Mouse (Mus musculus): ENCODE measurements at regions not wholly inside any gene's neighbourhood (a gene's known extent, or its start where the extent isn't known, plus 50 kb on each side); places are given as distances from the start of the nearest gene placed in this dataset.
"Not testable (repeated sequence)": the region's sequence is repeated elsewhere in the genome, so short reads cannot be mapped to it uniquely, and the experiment has no call there.

DNA sequence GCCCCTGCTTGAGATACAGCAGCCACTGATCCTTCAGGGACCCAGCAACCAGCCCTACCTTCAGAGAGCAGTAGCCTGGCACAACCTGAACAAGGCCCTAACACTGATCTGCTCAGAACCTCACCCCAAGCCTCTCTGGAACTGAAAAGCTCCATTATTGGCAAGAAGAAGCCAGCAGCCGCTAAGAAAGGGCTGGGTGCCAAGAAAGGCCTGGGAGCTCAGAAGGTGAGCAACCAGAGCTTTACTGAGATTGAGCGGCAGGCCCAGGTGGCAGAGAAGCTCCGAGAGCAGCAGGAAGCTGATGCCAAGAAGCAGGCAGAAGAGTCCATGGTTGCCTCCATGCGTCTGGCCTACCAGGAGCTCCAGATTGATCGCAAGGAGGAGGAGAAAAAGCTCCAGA lies 74.4 kb upstream of the Oxtr start:
- not testable (repeated sequence) for DNase-seq

DNA sequence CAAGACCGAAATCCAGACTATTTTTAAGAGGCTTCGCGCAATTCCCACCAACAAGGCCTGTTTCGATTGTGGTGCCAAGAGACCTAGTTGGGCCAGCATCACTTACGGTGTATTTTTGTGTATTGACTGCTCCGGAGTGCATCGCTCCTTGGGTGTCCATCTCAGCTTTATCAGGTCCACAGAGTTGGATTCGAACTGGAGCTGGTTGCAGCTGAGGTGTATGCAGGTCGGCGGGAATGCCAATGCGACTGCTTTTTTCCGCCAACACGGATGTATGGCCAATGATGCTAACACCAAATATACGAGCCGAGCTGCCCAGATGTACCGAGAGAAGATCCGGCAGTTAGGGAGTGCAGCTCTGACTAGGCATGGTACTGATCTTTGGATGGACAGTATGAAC lies 73.9 kb upstream of the Oxtr start:
- not testable (repeated sequence) for DNase-seq

DNA sequence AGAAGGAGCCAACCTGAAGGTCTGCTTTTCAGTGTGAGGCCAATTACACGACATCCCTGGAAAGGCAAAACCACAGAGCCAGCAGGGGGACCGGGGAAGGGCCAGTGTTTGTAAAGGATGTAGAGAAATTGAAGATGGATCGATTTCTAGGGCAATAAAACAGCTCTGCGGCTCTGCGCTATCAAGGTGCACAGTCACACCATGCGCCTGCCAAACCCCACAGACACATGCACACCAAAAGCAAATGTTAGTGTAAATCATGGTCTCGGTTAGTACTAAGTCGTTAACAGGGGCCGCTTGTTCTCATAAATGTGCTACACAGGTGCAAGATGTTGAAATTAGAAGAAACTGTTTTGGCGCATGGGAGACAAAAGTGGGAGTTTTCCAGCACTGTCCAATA lies 72.3 kb upstream of the Oxtr start:
- DNase-seq, result no peak

DNA sequence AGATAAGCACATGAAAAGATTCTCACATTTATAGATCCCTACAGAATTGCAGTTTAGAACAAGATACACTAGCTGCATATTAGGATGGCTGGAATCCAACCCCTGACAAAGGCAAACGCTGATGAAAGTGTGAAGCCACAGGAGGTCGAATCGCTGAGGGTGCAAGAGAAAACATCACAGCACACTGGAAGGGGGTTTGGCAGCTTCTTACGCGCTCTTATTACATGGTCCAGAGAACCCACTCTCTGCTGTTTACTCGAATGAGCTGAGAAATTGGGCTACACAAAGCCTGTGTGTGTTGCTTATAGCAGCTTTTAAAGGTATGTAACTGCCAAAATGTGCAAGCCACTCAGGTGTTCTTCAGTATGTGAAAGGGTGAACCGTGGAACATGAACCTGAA lies 71.8 kb upstream of the Oxtr start:
- no peak for DNase-seq

DNA sequence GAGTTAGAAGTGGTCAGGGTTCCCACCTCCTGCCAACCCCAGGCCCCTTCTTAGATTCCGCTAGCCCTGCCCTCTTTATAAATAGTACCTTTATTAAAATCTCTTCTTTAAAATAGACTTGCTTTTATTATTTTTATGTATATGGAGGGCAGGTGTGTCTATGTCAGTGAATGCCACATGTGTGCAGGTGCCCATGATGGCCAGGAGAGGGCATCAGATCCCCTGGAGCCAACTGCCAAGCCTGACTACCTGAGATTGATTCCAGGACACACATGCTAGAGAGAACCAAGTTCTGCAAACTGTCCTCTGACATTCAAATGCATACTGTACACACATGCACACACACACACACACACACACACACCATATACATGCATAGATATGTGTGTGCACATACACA lies 69.8 kb upstream of the Oxtr start:
- no peak for DNase-seq

DNA sequence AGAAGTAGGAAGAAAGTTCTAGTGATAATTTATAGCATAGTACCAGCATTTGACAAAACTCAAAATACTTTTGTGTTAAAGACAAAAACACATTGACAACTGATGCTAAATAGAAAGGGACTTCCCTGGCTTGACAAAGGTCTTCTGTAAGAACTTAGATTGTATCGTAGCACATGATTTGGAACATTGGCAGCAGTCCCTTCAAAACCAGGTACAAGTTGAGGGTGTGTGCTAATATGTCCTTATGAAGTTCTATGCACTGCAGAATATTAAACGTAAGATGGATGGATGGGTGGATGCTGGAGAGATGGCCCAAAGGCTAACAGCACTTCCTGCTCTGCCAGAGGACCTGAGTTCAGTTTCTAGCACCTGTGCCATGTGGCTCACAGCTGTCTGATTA lies 67.8 kb upstream of the Oxtr start:
- DNase-seq, result no peak

DNA sequence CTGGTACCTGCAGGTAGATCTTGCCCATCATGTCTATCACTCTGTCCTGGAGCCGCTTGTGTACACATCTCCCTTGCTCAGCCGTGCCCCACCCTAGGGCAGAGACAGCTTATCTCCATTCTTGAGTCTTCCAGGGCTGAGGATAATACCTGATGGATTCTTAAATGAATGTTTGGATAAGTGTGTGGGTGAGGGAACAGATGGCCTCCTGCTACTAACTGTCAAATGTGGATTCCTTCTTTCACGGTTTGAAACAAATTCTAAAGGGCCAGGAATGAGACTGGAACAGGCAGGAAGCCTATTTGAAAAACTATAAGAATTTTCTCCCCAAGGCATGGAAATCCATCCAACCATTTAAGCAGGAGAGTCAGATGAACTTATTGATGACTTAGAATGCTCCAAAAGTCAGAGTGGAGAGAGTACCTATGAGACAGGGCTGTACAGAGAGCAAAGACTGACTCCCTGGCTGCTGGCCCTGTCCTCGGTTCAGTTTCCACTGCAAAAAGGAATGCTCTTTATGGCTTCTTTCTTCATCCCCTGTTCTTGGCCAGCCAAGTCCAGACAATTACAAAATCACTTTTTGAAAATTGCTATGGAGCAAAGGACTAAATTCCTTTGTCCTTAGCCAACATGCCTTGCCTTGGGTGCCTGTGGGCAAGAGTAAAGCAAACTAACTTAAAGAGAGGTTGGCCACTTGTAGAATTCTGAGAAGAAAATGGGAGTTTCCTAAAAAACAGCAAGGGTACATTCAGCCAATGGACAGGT lies 66.8 kb upstream of the Oxtr start:
- DNase-seq, result no peak

DNA sequence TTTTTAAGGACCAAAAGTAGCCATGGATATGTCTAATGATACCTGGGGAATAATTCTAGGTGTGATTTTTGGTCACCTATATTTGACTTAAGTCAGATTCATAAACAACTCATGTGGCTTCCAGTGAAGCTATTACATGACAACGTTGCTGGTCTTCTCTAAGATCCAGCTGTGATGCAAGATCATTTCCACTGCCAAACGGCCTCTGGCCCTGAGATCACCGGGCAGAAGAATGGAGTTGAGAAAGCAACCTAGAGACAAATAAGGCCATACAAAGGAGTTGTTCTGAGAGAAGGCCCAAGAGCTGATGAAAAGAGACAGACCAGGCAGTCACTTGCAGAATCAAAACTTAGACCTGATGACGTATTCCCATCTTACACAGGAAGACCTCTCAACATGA lies 64.3 kb upstream of the Oxtr start:
- DNase-seq, result no peak

DNA sequence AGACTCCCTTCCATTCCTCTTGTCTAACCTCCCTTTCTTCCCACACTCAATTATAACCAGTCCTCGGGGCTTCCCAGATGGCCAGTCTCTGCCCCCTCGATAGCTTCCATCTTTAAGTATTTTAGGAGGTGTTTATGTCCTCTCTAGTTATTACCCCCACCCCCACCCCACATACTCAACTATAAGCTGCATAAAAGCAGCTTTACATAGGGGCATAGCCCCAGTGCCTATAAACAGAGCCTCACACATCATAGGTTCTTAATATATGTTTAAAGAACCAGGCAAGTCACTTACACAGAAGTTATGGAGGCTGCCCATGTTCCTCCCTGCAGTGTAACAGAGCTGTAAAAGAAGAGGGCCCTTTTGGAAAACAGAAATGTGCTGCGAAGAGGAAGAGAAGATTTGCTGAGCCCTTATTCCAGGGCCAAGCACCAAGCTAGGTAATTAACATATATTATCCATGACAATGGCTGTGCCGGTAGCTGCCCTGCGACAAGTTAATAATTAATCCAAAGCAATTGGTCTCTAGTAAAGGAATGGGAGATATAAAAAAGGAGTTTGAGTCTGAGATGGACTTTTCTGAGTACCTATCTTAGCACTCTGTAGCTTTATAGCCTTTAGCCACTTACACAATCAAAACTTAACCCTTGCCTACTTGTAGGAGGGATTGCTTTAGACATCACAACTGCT lies 63.6 kb upstream of the Oxtr start:
- DNase-seq, result no peak

DNA sequence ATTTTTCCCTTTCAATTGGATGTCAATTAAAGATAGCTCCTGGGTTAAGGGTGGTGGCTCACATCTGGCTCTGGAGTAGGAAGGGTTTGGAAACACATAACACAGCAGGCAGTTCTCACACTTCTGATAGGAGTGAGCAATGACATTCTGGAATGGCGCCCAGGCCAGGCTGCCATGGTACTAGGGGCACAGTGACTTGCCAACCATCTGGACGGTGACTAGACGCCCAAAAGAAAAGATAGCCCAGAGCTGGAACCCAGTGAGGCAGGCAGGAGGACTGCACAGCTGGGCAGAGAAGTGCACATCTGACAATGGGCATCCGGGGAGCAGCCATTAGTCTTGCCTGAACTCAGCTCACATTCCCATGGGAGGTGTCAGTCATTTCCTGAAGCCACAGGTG lies 62.8 kb upstream of the Oxtr start:
- no peak for DNase-seq

DNA sequence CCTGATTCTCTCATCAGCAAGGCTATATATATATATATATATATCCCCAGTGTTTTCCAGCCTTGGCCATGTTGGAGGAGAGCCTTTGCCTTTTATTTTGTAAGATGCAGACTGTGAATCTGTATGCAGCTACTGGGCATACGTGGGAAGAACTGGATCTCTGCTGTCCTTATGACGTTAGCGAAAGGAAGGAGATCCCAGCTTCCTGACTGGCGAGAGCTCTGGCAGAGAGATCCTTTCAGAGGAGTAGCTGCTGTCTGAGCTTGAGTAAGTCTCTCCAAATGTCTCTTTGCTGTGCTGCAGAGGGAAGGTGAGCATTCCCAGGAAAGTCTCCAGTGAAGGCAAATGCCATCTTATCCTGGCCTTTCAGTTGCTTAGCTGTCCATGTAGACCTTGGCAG lies 61.6 kb upstream of the Oxtr start:
- DNase-seq, result no peak

DNA sequence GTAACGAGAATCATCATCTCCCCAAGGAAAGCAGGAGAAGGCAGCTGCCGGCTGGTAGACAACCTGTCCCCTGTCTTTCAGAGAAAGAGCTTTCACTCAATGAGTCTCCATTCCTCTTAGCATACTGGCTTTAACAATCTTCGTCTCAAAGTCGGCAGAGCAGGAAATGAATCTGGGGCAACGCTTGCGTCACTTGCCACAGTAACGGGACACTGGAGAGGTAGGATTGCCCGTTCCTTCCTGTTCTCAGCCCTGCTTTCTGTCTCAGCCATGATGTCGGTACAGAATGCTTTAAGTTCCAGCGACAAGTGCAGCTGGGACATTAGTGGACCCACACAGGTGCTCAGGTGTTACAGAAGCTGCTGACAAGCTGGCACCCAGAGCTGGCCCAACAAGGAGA lies 57.5 kb upstream of the Oxtr start:
- DNase-seq, result peak; percentile 69

DNA sequence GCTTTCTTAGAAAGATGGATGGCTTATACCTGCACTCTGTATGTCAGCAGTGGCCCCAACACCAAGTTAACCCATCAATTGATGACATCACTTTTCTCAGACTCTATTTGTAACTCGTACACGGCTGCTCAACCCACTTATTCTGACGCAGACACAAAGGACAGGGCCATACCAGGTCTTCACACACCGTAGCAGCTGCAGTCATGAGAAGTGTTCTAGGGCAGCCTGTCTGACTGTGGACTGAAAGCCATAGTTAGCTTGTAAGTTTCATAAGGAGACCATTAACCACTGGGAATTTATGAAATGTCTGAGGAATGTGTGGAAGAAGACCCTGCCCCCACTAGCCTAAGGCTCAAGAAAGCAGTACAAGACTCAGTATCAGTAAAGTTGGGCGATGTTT lies 56.3 kb upstream of the Oxtr start:
- DNase-seq, result no peak

DNA sequence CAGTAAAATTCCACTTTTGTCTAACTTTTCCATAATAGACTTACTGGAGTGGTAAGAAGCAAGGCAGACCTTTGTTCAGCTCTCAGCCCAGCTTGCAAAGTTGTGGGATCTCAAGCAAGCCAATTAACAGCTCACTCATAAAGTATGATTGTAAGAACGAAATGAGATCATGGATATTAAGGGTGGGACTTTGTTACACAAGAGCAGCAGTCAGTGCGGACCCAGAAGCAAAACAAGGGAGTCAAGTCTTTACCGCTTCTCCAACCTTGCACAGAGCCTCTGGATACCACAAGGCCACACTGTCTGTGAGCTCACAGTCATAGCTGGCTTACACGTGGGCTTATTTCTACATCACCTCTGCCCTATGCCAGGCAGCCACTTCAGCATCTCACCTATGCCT lies 54.6 kb upstream of the Oxtr start:
- DNase-seq, result no peak

DNA sequence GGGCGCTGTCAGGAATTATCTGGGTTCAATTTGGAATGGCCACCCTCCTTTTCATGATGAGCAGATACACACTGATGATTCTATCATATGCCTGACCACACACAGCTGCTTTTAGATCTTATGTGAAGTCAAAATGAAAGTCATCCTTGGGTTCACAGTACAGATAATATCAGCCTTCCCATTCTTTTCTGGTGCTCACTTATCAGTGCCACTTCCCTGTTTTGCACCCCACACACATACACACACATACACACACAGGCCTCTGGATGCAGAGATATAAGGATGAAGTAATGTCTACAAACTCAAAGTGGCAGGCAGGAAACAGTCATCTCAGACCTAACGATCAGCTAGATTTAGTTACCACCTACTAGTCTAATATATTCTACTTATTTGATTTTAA lies 52.9 kb upstream of the Oxtr start:
- no peak for DNase-seq
